Mouse (Mus musculus) cerebellum, postnatal 36 days (tissue): Measurements from ENCODE around the gene Celsr3.

Experiments used
- DNase-seq, 2 experiments: peaks; one replicate each; pipeline ENCODE4 v3.0.0; 2021 to 2022; ENCODE audit warnings: mixed read lengths in 2 of 2

The Celsr3 gene

GRCm38 (mm10) chr9:108807674-108808073 is 18.4 kb upstream of the Celsr3 start:
- DNase-seq, result no peak

- peak; percentile 95 to 98 for DNase-seq
Observed at GRCm38 (mm10) chr9:108808163-108808665, 17.9 kb upstream of the Celsr3 start, which contains the start of gene Nckipsd. Gene Nckipsd, plus strand, starts transcription at chr9:108808368.

GRCm38 (mm10) chr9:108809188-108809587 is 16.9 kb upstream of the Celsr3 start:
- no peak for DNase-seq

GRCm38 (mm10) chr9:108809723-108810122 is 16.4 kb upstream of the Celsr3 start:
- DNase-seq, result no peak

GRCm38 (mm10) chr9:108810516-108810915 is 15.6 kb upstream of the Celsr3 start:
- no peak for DNase-seq

GRCm38 (mm10) chr9:108815557-108815956 is 10.6 kb upstream of the Celsr3 start:
- DNase-seq, result no peak

GRCm38 (mm10) chr9:108819495-108819894 is 6.6 kb upstream of the Celsr3 start:
- DNase-seq, result peak; percentile 69

GRCm38 (mm10) chr9:108820077-108820476 is 6.0 kb upstream of the Celsr3 start:
- no peak for DNase-seq

- no peak for DNase-seq
Observed at GRCm38 (mm10) chr9:108824144-108824685, 1.9 kb upstream of the Celsr3 start.

GRCm38 (mm10) chr9:108824755-108825413 is 1.2 kb upstream of the Celsr3 start:
- DNase-seq, result peak; percentile 98 to 100

- peak; percentile 81 to 83 for DNase-seq
Observed at GRCm38 (mm10) chr9:108826700-108827340, 700 bp downstream of the Celsr3 start.

GRCm38 (mm10) chr9:108827454-108827853 is 1.3 kb downstream of the Celsr3 start:
- DNase-seq, result no peak

- no peak for DNase-seq
Observed at GRCm38 (mm10) chr9:108827906-108828305, 1.8 kb downstream of the Celsr3 start.

GRCm38 (mm10) chr9:108831637-108832036 is 5.5 kb downstream of the Celsr3 start:
- DNase-seq, result no peak

GRCm38 (mm10) chr9:108832390-108833108 is 6.4 kb downstream of the Celsr3 start:
- peak; percentile 64 to 77 for DNase-seq

- DNase-seq, result peak; percentile 84 to 87
Observed at GRCm38 (mm10) chr9:108842989-108843388, 16.9 kb downstream of the Celsr3 start.

GRCm38 (mm10) chr9:108845390-108845789 is 19.3 kb downstream of the Celsr3 start:
- DNase-seq, result no peak

GRCm38 (mm10) chr9:108847374-108847773 is 21.3 kb downstream of the Celsr3 start:
- no peak for DNase-seq

GRCm38 (mm10) chr9:108848419-108848818 is 22.3 kb downstream of the Celsr3 start:
- DNase-seq, result no peak

- DNase-seq, result peak in 1 of 2 experiments; percentile 24
Observed at GRCm38 (mm10) chr9:108852976-108853375, 26.9 kb downstream of the Celsr3 start, which contains the start of gene Slc26a6. Gene Slc26a6, plus strand, starts transcription at chr9:108853283.

GRCm38 (mm10) chr9:108853635-108854240 is 27.6 kb downstream of the Celsr3 start:
- DNase-seq, result peak; percentile 91 to 93

GRCm38 (mm10) chr9:108854241-108854696 is 28.1 kb downstream of the Celsr3 start:
- DNase-seq, result peak; percentile 77 to 81
